17 mouse cellular contexts compared by ENCODE assay signal in genomic region chr16:32396541-32396835, GRCm38 (mm10). TPM values are rescaled to one million over a fixed set of nuclear protein-coding genes. Genes with fewer than 3 reads are reported as not detected.
DNase-seq lines count a peak whose midpoint lies in the region; ATAC-seq lines count a peak whose summit lies in the region.
"Had no signal": no experiment of that assay in that cellular context is flagged by ENCODE, and none has a peak within 500 bp of the region (broad histone marks: within the 10 kb centered on the region; RNA-seq: fewer than 3 reads in every experiment).

No protein-coding gene starts in this region.

- DNase-seq in embryonic facial prominence, embryonic 11.5 days (ENCODE audit: low spot score) = no peak
- DNase-seq in embryonic facial prominence, embryonic 10.5 days (ENCODE audit: low spot score) = no peak
- no peak for DNase-seq in kidney, adult 11 months
- DNase-seq in R1 (ENCODE audit: low read depth, low spot score) = peak; percentile 21
- no peak for DNase-seq in layer of hippocampus, postnatal 25 days (ENCODE audit: extremely low spot score in 1 of 2, low spot score in 1 of 2)
- DNase-seq in spleen, adult 18-20 months = no peak
- DNase-seq: adrenal gland, postnatal 25 days; cerebellum, adult 11 months; kidney, adult 9 months; left cerebral cortex, postnatal 4 days; lung, adult 2 months had no signal

- no peak overlapping the region for H3K4me3 ChIP-seq in embryonic facial prominence, embryonic 11.5 days (ENCODE audit: low read depth, low read length)
- no peak overlapping the region for H3K4me3 ChIP-seq in embryonic facial prominence, embryonic 10.5 days
- H3K4me3 ChIP-seq in kidney, embryonic 15.5 days (replicated peaks) = no peak overlapping the region
- H3K4me3 ChIP-seq in heart, embryonic 15.5 days = no peak overlapping the region
- H3K4me3 ChIP-seq: myocyte had no signal

- no peaks in the 10 kb centered on the region for H3K27me3 ChIP-seq in embryonic facial prominence, embryonic 11.5 days (ENCODE audit: control insufficient read depth, insufficient read depth, low read length)
- H3K27me3 ChIP-seq in embryonic facial prominence, embryonic 10.5 days (replicated peaks; ENCODE audit: low read depth, poor library complexity, severe bottlenecking) = no peaks in the 10 kb centered on the region
- no peaks in the 10 kb centered on the region for H3K27me3 ChIP-seq in kidney, embryonic 15.5 days
- H3K27me3 ChIP-seq in heart, embryonic 15.5 days = no peaks in the 10 kb centered on the region
- H3K27me3 ChIP-seq: megakaryocyte, embryonic 14.5 days had no signal

- H3K27ac ChIP-seq in embryonic facial prominence, embryonic 11.5 days (replicated peaks; ENCODE audit: low read depth, low read length) = 0 out of 2 replicates have a peak overlapping the region, but pooled peaks have one; percentile 25
- H3K27ac ChIP-seq in embryonic facial prominence, embryonic 10.5 days (replicated peaks) = no peak overlapping the region
- peak overlapping the region; percentile 48; the same call in 1 of the 2 replicates for H3K27ac ChIP-seq in kidney, embryonic 15.5 days
- H3K27ac ChIP-seq in heart, embryonic 15.5 days = peak overlapping the region; percentile 7; the same call in 1 of the 2 replicates

- H3K4me2 ChIP-seq in embryonic facial prominence, embryonic 11.5 days (ENCODE audit: low read depth, low read length) = no peak overlapping the region
- H3K4me2 ChIP-seq in kidney, embryonic 15.5 days = no peak overlapping the region
- H3K4me2 ChIP-seq in heart, embryonic 15.5 days = no peak overlapping the region

- WGBS in embryonic facial prominence, embryonic 11.5 days = 67% methylated on average over 3 of the region's 3 CpGs
- 66% methylated on average over 3 of the region's 3 CpGs for WGBS in embryonic facial prominence, embryonic 10.5 days
- 60% methylated on average over 3 of the region's 3 CpGs for WGBS in kidney, embryonic 15.5 days
- 53% methylated on average over 3 of the region's 3 CpGs for WGBS in heart, embryonic 15.5 days

- H3K9ac ChIP-seq in embryonic facial prominence, embryonic 11.5 days (replicated peaks; ENCODE audit: low read length) = no peak overlapping the region
- H3K9ac ChIP-seq in kidney, embryonic 15.5 days = no peak overlapping the region
- no peak overlapping the region for H3K9ac ChIP-seq in heart, embryonic 15.5 days

- no peaks in the 10 kb centered on the region; the same call in 1 of the 2 replicates for H3K36me3 ChIP-seq in embryonic facial prominence, embryonic 11.5 days (replicated peaks; ENCODE audit: control insufficient read depth, insufficient read depth, low read depth, low read length)
- H3K36me3 ChIP-seq in embryonic facial prominence, embryonic 10.5 days (replicated peaks) = peaks cover 23% of the 10 kb centered on the region
- peaks cover 19% of the 10 kb centered on the region for H3K36me3 ChIP-seq in kidney, embryonic 15.5 days
- H3K36me3 ChIP-seq in heart, embryonic 15.5 days = peaks cover 9% of the 10 kb centered on the region

- ATAC-seq in embryonic facial prominence, embryonic 11.5 days (replicated peaks; ENCODE audit: insufficient number of reproducible peaks, low FRiP score, low TSS enrichment, low read depth) = no peak
- ATAC-seq in kidney, embryonic 15.5 days (replicated peaks; ENCODE audit: low FRiP score) = no peak
- ATAC-seq in heart, embryonic 15.5 days (replicated peaks; ENCODE audit: insufficient number of reproducible peaks, insufficient read depth, low FRiP score, low read depth) = no peak

- no peaks in the 10 kb centered on the region; the same call in 1 of the 2 replicates for H3K4me1 ChIP-seq in embryonic facial prominence, embryonic 11.5 days (ENCODE audit: control insufficient read depth, insufficient read depth, low read length)
- peaks cover 6% of the 10 kb centered on the region for H3K4me1 ChIP-seq in embryonic facial prominence, embryonic 10.5 days
- 0 out of 2 replicates have a peak, but pooled peaks cover 2% of the 10 kb centered on the region for H3K4me1 ChIP-seq in kidney, embryonic 15.5 days
- no peaks in the 10 kb centered on the region for H3K4me1 ChIP-seq in heart, embryonic 15.5 days (replicated peaks)

- no peaks in the 10 kb centered on the region for H3K9me3 ChIP-seq in embryonic facial prominence, embryonic 11.5 days (replicated peaks; ENCODE audit: control insufficient read depth, low read length)
- no peaks in the 10 kb centered on the region for H3K9me3 ChIP-seq in embryonic facial prominence, embryonic 10.5 days
- no peaks in the 10 kb centered on the region for H3K9me3 ChIP-seq in kidney, embryonic 15.5 days (replicated peaks)
- no peaks in the 10 kb centered on the region for H3K9me3 ChIP-seq in heart, embryonic 15.5 days (replicated peaks)
- H3K9me3 ChIP-seq: megakaryocyte, embryonic 14.5 days had no signal

RNA-seq across cellular contexts. Expression of gene Tm4sf19, which starts 3.8 kb away (rescaled TPM):
- 0.22 TPM in 1 of 2 replicates, not detected in the other for polyA plus RNA-seq in embryonic facial prominence, embryonic 11.5 days (2014; fragmentation: Nextera tagmentation; extraction: Ambion mirVana)
- not detected in 2 replicates for polyA plus RNA-seq in embryonic facial prominence, embryonic 10.5 days (2016; fragmentation: Nextera tagmentation; extraction: Ambion mirVana)
- polyA plus RNA-seq in kidney, embryonic 15.5 days (2015; fragmentation: Nextera tagmentation; extraction: Ambion mirVana) = 0.55 TPM in 1 of 2 replicates, not detected in the other
- 0.22 TPM in 1 of 2 replicates, not detected in the other for polyA plus RNA-seq in heart, embryonic 15.5 days (2015; fragmentation: Nextera tagmentation; extraction: Ambion mirVana)
- total RNA-seq in layer of hippocampus, postnatal 25 days (2021) = not detected
- total RNA-seq: adrenal gland, postnatal 25 days; left cerebral cortex, postnatal 4 days had no signal
- polyA plus RNA-seq: cortical plate, adult 2 months; hindbrain, embryonic 11.5 days; lung, adult 2 months had no signal

RNA-seq across cellular contexts. Expression of gene Tctex1d2, which starts 23.0 kb away (rescaled TPM):
- 31.9 and 32.3 TPM in 2 replicates for polyA plus RNA-seq in embryonic facial prominence, embryonic 11.5 days (2014; fragmentation: Nextera tagmentation; extraction: Ambion mirVana)
- 32.5 and 34.1 TPM in 2 replicates for polyA plus RNA-seq in embryonic facial prominence, embryonic 10.5 days (2016; fragmentation: Nextera tagmentation; extraction: Ambion mirVana)
- 32.0 and 33.6 TPM in 2 replicates for polyA plus RNA-seq in kidney, embryonic 15.5 days (2015; fragmentation: Nextera tagmentation; extraction: Ambion mirVana)
- polyA plus RNA-seq in heart, embryonic 15.5 days (2015; fragmentation: Nextera tagmentation; extraction: Ambion mirVana) = 21.1 and 22.5 TPM in 2 replicates
- 10 to 100 TPM in 1 of 2 experiments, 1 to 10 TPM in 1; 9.8 to 14.4 TPM for total RNA-seq in layer of hippocampus, postnatal 25 days (2021)

RNA-seq across cellular contexts. Expression of gene Pcyt1a, which starts 34.2 kb away (rescaled TPM):
- 33.4 and 36.7 TPM in 2 replicates for polyA plus RNA-seq in embryonic facial prominence, embryonic 11.5 days (2014; fragmentation: Nextera tagmentation; extraction: Ambion mirVana)
- 43.8 and 46.4 TPM in 2 replicates for polyA plus RNA-seq in embryonic facial prominence, embryonic 10.5 days (2016; fragmentation: Nextera tagmentation; extraction: Ambion mirVana)
- 35.8 and 41.3 TPM in 2 replicates for polyA plus RNA-seq in kidney, embryonic 15.5 days (2015; fragmentation: Nextera tagmentation; extraction: Ambion mirVana)
- polyA plus RNA-seq in heart, embryonic 15.5 days (2015; fragmentation: Nextera tagmentation; extraction: Ambion mirVana) = 38.1 and 44.3 TPM in 2 replicates
- total RNA-seq in layer of hippocampus, postnatal 25 days (2021) = 10 to 100 TPM; 36.8 to 38.2 TPM
